Mouse (Mus musculus) hindbrain, embryonic 11.5 days (tissue): ENCODE data around the gene Acaca. TPM values are rescaled to one million over a fixed set of nuclear protein-coding genes. Genes with fewer than 3 reads are reported as not detected.
A peak's percentile ranks its signal among the peaks of the same experiment; 100 is the strongest.
"Not testable (repeated sequence)": the region's sequence is repeated elsewhere in the genome, so short reads cannot be mapped to it uniquely, and the experiment has no call there.

Source experiments
- ATAC-seq: fragments of 200-750 bp; cut with Nextera tagmentation; 2 replicates; pipeline ENCODE4 v1.8.0; 2017; ENCODE audit warnings: mild to moderate bottlenecking, moderate TSS enrichment, moderate library complexity; ENCODE audit not compliant: low FRiP score
- DNase-seq: peaks from one replicate; pipeline ENCODE4 v3.0.0-alpha.2; 2015; ENCODE audit warnings: low spot score
- H3K27ac ChIP-seq: fragments of 300-500 bp; sonication (generic); 2 replicates; pipeline ENCODE4 v1.5.1; 2014; ENCODE audit warnings: mild to moderate bottlenecking, low read depth, low read length
- H3K27me3 ChIP-seq: fragments of 300-500 bp; sonication (generic); 2 replicates; pipeline ENCODE4 v1.6.1; 2014; ENCODE audit warnings: mild to moderate bottlenecking, low read length, moderate library complexity, mixed read lengths; ENCODE audit not compliant: control insufficient read depth, insufficient read depth
- H3K36me3 ChIP-seq: fragments of 300-500 bp; sonication (generic); 2 replicates; pipeline ENCODE4 v1.6.1; 2014; ENCODE audit warnings: mild to moderate bottlenecking, low read length, moderate library complexity, mixed read lengths; ENCODE audit not compliant: control insufficient read depth, insufficient read depth
- H3K4me1 ChIP-seq: fragments of 300-500 bp; sonication (generic); replicated peaks from 2 replicates; pipeline ENCODE4 v1.6.1; 2014; ENCODE audit warnings: low read length, mixed read lengths; ENCODE audit not compliant: control insufficient read depth, insufficient read depth
- H3K4me2 ChIP-seq: fragments of 300-500 bp; sonication (generic); replicated peaks from 2 replicates; pipeline ENCODE4 v1.6.1; 2014; ENCODE audit warnings: mild to moderate bottlenecking, low read depth, low read length
- H3K4me3 ChIP-seq: fragments of 300-500 bp; sonication (generic); 2 replicates; pipeline ENCODE4 v1.5.1; 2014; ENCODE audit warnings: low read depth, low read length
- H3K9ac ChIP-seq: fragments of 300-500 bp; sonication (generic); 2 replicates; pipeline ENCODE4 v1.6.1; 2014; ENCODE audit warnings: low read depth, low read length
- H3K9me3 ChIP-seq: fragments of 300-500 bp; sonication (generic); 2 replicates; pipeline ENCODE4 v1.6.1; 2016; ENCODE audit warnings: low read length; ENCODE audit not compliant: control insufficient read depth
- WGBS: fragments of 180-500 bp; shearing (Covaris S2); extraction: QIAGEN DNeasy Blood & Tissue Kit; methylation state at CpG from one replicate; pipeline ENCODE4 v1.1.7; 2014; 5-methylcytosine and 5-hydroxymethylcytosine counted together
- polyA plus RNA-seq: library from polyadenylated mRNA; unstranded; fragments of >200 nt; fragmentation: Nextera tagmentation; extraction: Ambion mirVana; gene quantifications from 2 replicates; pipeline ENCODE4 v1.2.1, GENCODE M21; 2014

Gene Acaca
- polyA plus RNA-seq, 1 experiment from 2014 or later = 35.3 TPM

DNA sequence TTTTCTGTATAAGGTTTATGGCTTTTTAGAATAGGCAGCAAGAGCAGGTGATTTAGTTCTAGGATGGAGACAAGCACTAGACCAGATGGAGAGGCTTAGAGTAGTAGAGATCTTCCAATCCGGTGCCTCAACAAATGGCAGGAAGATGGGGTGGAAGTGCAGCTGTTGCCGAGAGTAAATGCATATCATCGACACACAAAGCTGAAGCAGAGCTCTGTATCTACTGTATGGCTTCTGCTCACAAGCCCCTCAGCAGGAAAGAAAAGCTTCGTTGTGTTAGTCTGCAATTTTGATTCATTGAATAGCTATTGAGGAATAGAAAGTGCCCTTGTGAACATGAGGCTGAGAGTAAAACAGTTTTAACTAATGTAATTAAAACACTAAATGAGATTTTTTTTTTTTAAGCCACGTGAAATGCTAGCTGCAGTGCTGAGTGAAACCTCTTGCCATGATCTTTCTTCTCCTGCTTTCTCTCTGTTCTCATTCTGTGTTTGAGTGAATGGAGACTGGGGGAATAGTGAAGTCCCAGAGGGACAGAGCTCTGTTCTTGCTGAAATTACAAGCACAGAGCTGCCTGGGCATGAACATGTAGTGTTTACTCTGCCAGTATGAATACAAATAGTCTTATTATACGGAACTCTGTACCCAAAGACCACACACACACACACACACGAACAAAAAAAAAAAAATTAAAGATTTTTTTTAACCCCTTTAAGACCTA is 194.7 kb downstream of the Acaca start:
- Histone ChIP-seq H3K9me3 (no peaks in the 10 kb centered on the region), H3K4me2 (no peak overlapping the region), H3K27ac (peak overlapping the region; percentile 33; the same call in 1 of the 2 replicates), H3K9ac (no peak overlapping the region), H3K4me3 (no peak overlapping the region), H3K36me3 (no peaks in the 10 kb centered on the region), H3K4me1 (no peaks in the 10 kb centered on the region), H3K27me3 (no peaks in the 10 kb centered on the region)
- WGBS = 69% methylated on average over 7 of the region's 7 CpGs
- DNase-seq = no peak
- no peak for ATAC-seq

DNA sequence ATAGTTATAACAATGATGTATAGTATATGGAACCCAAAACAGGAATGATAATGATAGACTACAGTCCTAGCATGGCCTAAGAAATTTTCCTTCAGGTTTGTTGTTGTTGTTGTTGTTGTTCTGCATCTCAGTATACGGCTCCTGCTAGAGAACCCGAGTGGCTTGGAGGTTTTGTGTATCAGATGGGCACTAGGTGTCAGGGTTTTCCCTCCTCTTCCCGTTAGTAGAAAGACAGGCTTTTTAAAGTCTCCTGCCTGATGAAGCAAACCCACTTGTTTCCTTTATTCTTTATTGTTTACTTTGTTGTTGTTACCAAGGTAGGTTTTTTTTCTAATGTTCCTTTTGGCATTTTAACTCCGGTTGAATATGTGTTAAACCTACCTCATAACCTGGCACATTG is 197.6 kb downstream of the Acaca start:
- ATAC-seq = no peak

DNA sequence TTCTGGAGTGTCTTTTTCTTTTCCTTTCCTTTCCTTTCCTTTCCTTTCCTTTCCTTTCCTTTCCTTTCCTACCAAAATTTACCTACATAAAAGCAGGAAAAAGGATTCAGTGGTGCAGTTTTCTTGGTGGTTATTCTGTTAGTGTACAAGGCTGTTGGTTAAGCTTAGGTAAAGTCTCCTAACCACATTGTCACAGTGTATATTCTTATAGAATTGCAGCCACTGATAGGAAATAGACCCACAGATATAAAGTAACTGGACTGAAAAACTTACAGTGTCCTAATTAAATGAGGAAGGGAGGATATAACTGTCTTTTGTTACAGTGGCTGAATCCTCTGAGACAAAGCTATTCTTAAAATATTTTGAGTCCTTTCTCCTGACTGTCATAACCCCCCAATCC is 202.9 kb downstream of the Acaca start:
- no peak for ATAC-seq
- Histone ChIP-seq H3K27ac (no peak overlapping the region), H3K4me3 (no peak overlapping the region)

More for the DNA sequence above, 197.6 kb downstream of the Acaca start:
- H3K36me3 ChIP-seq = no peaks in the 10 kb centered on the region
- H3K9me3 ChIP-seq = no peaks in the 10 kb centered on the region
- WGBS = 81% methylated on average over 4 of the region's 4 CpGs
- no peak overlapping the region for H3K9ac ChIP-seq
- DNase-seq = no peak
- no peaks in the 10 kb centered on the region for H3K27me3 ChIP-seq
- no peak overlapping the region for H3K4me2 ChIP-seq
- no peaks in the 10 kb centered on the region for H3K4me1 ChIP-seq
- no peak overlapping the region for H3K4me3 ChIP-seq
- no peak overlapping the region for H3K27ac ChIP-seq

GRCm38 (mm10) chr11:84332860-84333259 is 203.4 kb downstream of the Acaca start:
- Histone ChIP-seq H3K9me3 (no peaks in the 10 kb centered on the region), H3K4me3 (no peak overlapping the region), H3K9ac (no peak overlapping the region), H3K36me3 (no peaks in the 10 kb centered on the region), H3K27ac (no peak overlapping the region), H3K4me2 (no peak overlapping the region), H3K27me3 (no peaks in the 10 kb centered on the region), H3K4me1 (no peaks in the 10 kb centered on the region)
- DNase-seq = no peak
- WGBS = 88% methylated on average over 3 of the region's 3 CpGs
- no peak for ATAC-seq

More for the DNA sequence above, 202.9 kb downstream of the Acaca start:
- H3K27me3 ChIP-seq = no peaks in the 10 kb centered on the region
- DNase-seq = no peak
- no peak overlapping the region for H3K4me2 ChIP-seq
- no peaks in the 10 kb centered on the region for H3K36me3 ChIP-seq
- no peak overlapping the region for H3K9ac ChIP-seq
- no peaks in the 10 kb centered on the region for H3K4me1 ChIP-seq
- no peaks in the 10 kb centered on the region for H3K9me3 ChIP-seq

- not testable (repeated sequence) for H3K9me3 ChIP-seq, H3K36me3 ChIP-seq, H3K27ac ChIP-seq, H3K4me2 ChIP-seq, H3K9ac ChIP-seq, ATAC-seq, H3K4me1 ChIP-seq, DNase-seq, H3K27me3 ChIP-seq, H3K4me3 ChIP-seq
- WGBS = 96% methylated on average over 5 of the region's 8 CpGs
Measured at GRCm38 (mm10) chr11:84338273-84338672, 208.8 kb downstream of the Acaca start.

DNA sequence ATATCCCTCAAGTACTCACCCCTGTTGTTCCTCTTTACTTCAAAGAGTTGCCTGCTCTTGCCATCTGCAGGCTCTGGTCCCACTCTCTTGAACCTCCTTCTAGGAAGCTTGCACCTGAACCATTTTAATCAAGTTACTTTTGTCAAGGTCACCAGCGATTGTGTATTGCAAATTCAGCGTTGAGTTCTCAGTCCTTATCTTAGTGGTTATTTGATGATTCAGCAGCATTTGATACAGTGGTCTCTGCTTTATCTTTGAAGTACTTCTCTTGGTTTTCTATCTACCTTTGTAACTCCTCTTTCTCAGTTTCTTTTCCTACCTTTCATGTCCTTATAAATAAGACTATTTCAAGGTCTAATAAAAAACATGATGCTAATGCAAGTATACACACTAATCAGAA is 211.2 kb downstream of the Acaca start:
- 90% methylated on average over 2 of the region's 2 CpGs for WGBS
- no peak for ATAC-seq
- Histone ChIP-seq H3K4me2 (no peak overlapping the region), H3K36me3 (no peaks in the 10 kb centered on the region), H3K4me3 (no peak overlapping the region), H3K27me3 (no peaks in the 10 kb centered on the region), H3K27ac (no peak overlapping the region), H3K4me1 (no peaks in the 10 kb centered on the region), H3K9me3 (no peaks in the 10 kb centered on the region), H3K9ac (no peak overlapping the region)
- no peak for DNase-seq

DNA sequence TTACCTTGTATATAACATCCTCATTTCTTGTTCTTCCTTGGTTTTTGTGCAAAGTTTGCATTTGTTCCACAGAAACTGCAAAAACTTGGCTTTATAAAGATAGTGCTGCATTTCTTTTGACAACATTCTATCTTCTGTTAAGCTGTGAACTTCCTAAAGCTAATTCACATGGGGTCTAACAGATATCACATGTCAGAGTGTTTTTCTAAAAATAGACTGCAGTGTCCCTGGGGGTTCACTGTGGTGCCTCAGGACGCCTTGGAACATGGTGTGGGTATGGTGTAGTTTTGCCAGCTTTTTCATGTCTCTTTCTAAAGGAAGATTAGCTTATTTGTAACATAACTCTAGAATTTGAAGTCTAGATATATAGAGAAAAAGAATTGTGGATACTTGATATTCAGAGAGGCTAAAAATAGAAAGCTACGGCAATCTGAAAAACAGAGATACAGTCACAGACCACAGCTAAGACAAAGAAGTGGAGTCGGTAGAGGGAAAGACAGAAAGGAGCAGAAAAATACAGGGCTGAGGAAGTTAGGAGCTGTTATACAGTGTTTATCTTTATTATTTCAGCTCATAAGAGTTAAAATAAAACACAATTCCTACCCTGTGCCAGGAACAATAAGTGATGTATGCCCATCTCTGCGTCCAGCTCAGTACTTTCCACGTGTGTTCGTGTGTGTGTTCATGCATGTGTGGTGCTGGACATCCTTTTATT is 215.2 kb downstream of the Acaca start:
- 85% methylated on average over 6 of the region's 6 CpGs for WGBS
- Histone ChIP-seq H3K9me3 (no peaks in the 10 kb centered on the region), H3K36me3 (no peaks in the 10 kb centered on the region)

DNA sequence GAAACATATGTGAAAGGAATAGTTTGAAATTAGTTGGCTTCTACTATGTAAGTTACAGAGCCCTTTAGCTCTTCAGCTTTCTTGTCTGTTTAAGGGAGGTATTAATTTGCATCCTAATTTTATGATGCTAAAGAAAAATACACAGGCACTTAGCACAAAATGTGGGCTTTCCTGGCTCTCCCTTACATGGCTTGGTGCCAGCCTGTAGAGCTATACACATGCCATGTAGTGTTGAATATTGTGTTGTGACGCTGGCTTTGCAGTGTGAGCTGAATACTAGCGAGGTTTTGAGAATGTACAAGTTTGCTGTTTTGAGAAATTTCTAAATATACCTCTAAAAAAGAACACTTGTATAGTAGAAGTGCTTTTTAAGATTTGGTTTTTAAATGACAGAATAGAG is 218.3 kb downstream of the Acaca start:
- no peaks in the 10 kb centered on the region for H3K27me3 ChIP-seq
- H3K4me3 ChIP-seq = no peak overlapping the region
- ATAC-seq (no peak), DNase-seq (no peak)
- H3K9me3 ChIP-seq = no peaks in the 10 kb centered on the region
- H3K27ac ChIP-seq = no peak overlapping the region
- H3K9ac ChIP-seq = no peak overlapping the region
- no peak overlapping the region for H3K4me2 ChIP-seq
- no peaks in the 10 kb centered on the region for H3K36me3 ChIP-seq
- WGBS = 89% methylated on average over 2 of the region's 2 CpGs
- no peaks in the 10 kb centered on the region; the same call in 1 of the 2 replicates for H3K4me1 ChIP-seq

More for the DNA sequence above, 215.2 kb downstream of the Acaca start:
- no peak overlapping the region for H3K4me2 ChIP-seq
- no peaks in the 10 kb centered on the region; the same call in 1 of the 2 replicates for H3K4me1 ChIP-seq
- H3K4me3 ChIP-seq = no peak overlapping the region
- no peak for DNase-seq
- no peak for ATAC-seq
- H3K9ac ChIP-seq = no peak overlapping the region
- H3K27ac ChIP-seq = no peak overlapping the region
- no peaks in the 10 kb centered on the region for H3K27me3 ChIP-seq
